ENCODE assay signal across 10 mouse cellular contexts in genomic region chr1:180956973-180957381, GRCm38 (mm10). TPM values are rescaled to one million over a fixed set of nuclear protein-coding genes. Genes with fewer than 3 reads are reported as not detected.
DNase-seq lines count a peak whose midpoint lies in the region; ATAC-seq lines count a peak whose summit lies in the region.
"Had no signal": no experiment of that assay in that cellular context is flagged by ENCODE, and none has a peak within 500 bp of the region (broad histone marks: within the 10 kb centered on the region; RNA-seq: fewer than 3 reads in every experiment).

No protein-coding gene starts in this region.

- H3K4me3 ChIP-seq in limb, embryonic 15.5 days = no peak overlapping the region
- H3K4me3 ChIP-seq in limb, embryonic 10.5 days = no peak overlapping the region
- no peak overlapping the region for H3K4me3 ChIP-seq in liver, embryonic 11.5 days (ENCODE audit: low read depth, low read length)
- no peak overlapping the region for H3K4me3 ChIP-seq in stomach, embryonic 15.5 days (replicated peaks)
- no peak overlapping the region for H3K4me3 ChIP-seq in hindbrain, embryonic 11.5 days (ENCODE audit: low read depth, low read length)
- H3K4me3 ChIP-seq: embryonic facial prominence, embryonic 15.5 days; hindbrain, embryonic 13.5 days had no signal

- H3K27ac ChIP-seq in limb, embryonic 15.5 days = no peak overlapping the region
- no peak overlapping the region for H3K27ac ChIP-seq in limb, embryonic 10.5 days
- H3K27ac ChIP-seq in liver, embryonic 11.5 days (ENCODE audit: low read depth, low read length) = no peak overlapping the region; the same call in 1 of the 2 replicates
- H3K27ac ChIP-seq in stomach, embryonic 15.5 days = no peak overlapping the region
- H3K27ac ChIP-seq in hindbrain, embryonic 11.5 days (ENCODE audit: low read depth, low read length) = no peak overlapping the region
- H3K27ac ChIP-seq: embryonic facial prominence, embryonic 15.5 days; hindbrain, embryonic 13.5 days had no signal

- peaks cover 88% of the 10 kb centered on the region for H3K36me3 ChIP-seq in limb, embryonic 15.5 days
- peaks cover 5% of the 10 kb centered on the region; the same call in 1 of the 2 replicates for H3K36me3 ChIP-seq in limb, embryonic 10.5 days
- peaks cover 3% of the 10 kb centered on the region; the same call in 1 of the 2 replicates for H3K36me3 ChIP-seq in liver, embryonic 11.5 days (ENCODE audit: control insufficient read depth, insufficient read depth, low read length)
- H3K36me3 ChIP-seq in stomach, embryonic 15.5 days = peaks cover 11% of the 10 kb centered on the region
- no peaks in the 10 kb centered on the region for H3K36me3 ChIP-seq in hindbrain, embryonic 11.5 days (ENCODE audit: control insufficient read depth, insufficient read depth, low read length)
- H3K36me3 ChIP-seq: hindbrain, embryonic 13.5 days had no signal

- no peaks in the 10 kb centered on the region for H3K9me3 ChIP-seq in limb, embryonic 15.5 days
- H3K9me3 ChIP-seq in limb, embryonic 10.5 days (replicated peaks) = no peaks in the 10 kb centered on the region
- no peaks in the 10 kb centered on the region for H3K9me3 ChIP-seq in liver, embryonic 11.5 days (ENCODE audit: control insufficient read depth, low read length)
- no peaks in the 10 kb centered on the region for H3K9me3 ChIP-seq in stomach, embryonic 15.5 days
- H3K9me3 ChIP-seq in hindbrain, embryonic 11.5 days (ENCODE audit: control insufficient read depth, low read length) = no peaks in the 10 kb centered on the region
- H3K9me3 ChIP-seq: embryonic facial prominence, embryonic 15.5 days; hindbrain, embryonic 13.5 days had no signal

- 0 out of 2 replicates have a peak, but pooled peaks have one; percentile 22 for ATAC-seq in limb, embryonic 15.5 days (ENCODE audit: insufficient number of reproducible peaks, low FRiP score, low TSS enrichment, low read depth)
- peak; percentile 71 for ATAC-seq in liver, embryonic 11.5 days (replicated peaks; ENCODE audit: low FRiP score)
- ATAC-seq in stomach, embryonic 15.5 days (ENCODE audit: insufficient read depth, low FRiP score, low read depth) = peak; percentile 20; the same call in 1 of the 2 replicates
- ATAC-seq in hindbrain, embryonic 11.5 days (ENCODE audit: low FRiP score) = no peak

- WGBS in limb, embryonic 15.5 days = 81% methylated on average over 8 of the region's 8 CpGs
- WGBS in limb, embryonic 10.5 days = 89% methylated on average over 8 of the region's 8 CpGs
- WGBS in liver, embryonic 11.5 days = 52% methylated on average over 8 of the region's 8 CpGs
- WGBS in stomach, embryonic 15.5 days = 66% methylated on average over 8 of the region's 8 CpGs
- WGBS in hindbrain, embryonic 11.5 days = 80% methylated on average over 8 of the region's 8 CpGs

- no peak overlapping the region for H3K4me2 ChIP-seq in limb, embryonic 15.5 days
- no peak overlapping the region for H3K4me2 ChIP-seq in liver, embryonic 11.5 days
- no peak overlapping the region for H3K4me2 ChIP-seq in stomach, embryonic 15.5 days
- H3K4me2 ChIP-seq in hindbrain, embryonic 11.5 days (replicated peaks; ENCODE audit: low read depth, low read length) = no peak overlapping the region
- H3K4me2 ChIP-seq: embryonic facial prominence, embryonic 15.5 days; hindbrain, embryonic 13.5 days had no signal

- H3K4me1 ChIP-seq in limb, embryonic 15.5 days = 0 out of 2 replicates have a peak, but pooled peaks cover 3% of the 10 kb centered on the region
- peaks cover 9% of the 10 kb centered on the region for H3K4me1 ChIP-seq in limb, embryonic 10.5 days
- H3K4me1 ChIP-seq in liver, embryonic 11.5 days (replicated peaks; ENCODE audit: control insufficient read depth, insufficient read depth, low read length) = 0 out of 2 replicates have a peak, but pooled peaks cover 4% of the 10 kb centered on the region
- H3K4me1 ChIP-seq in stomach, embryonic 15.5 days = 0 out of 2 replicates have a peak, but pooled peaks cover 3% of the 10 kb centered on the region
- no peaks in the 10 kb centered on the region for H3K4me1 ChIP-seq in hindbrain, embryonic 11.5 days (replicated peaks; ENCODE audit: control insufficient read depth, insufficient read depth, low read length)
- H3K4me1 ChIP-seq: hindbrain, embryonic 13.5 days had no signal

- no peak for DNase-seq in limb, embryonic 10.5 days (ENCODE audit: low spot score)
- DNase-seq in heart, postnatal 4 days = peak; percentile 39
- DNase-seq in liver, embryonic 11.5 days (ENCODE audit: low spot score) = no peak
- no peak for DNase-seq in hindbrain, embryonic 11.5 days (ENCODE audit: low spot score)
- no peak for DNase-seq in right cerebral cortex, postnatal 25 days
- DNase-seq in frontal cortex, postnatal 25 days (ENCODE audit: low spot score in 2 of 2) = no peak

- H3K9ac ChIP-seq in limb, embryonic 15.5 days = no peak overlapping the region
- H3K9ac ChIP-seq in liver, embryonic 11.5 days (ENCODE audit: low read depth, low read length) = no peak overlapping the region
- no peak overlapping the region for H3K9ac ChIP-seq in stomach, embryonic 15.5 days
- no peak overlapping the region for H3K9ac ChIP-seq in hindbrain, embryonic 11.5 days (ENCODE audit: low read depth, low read length)
- H3K9ac ChIP-seq: embryonic facial prominence, embryonic 15.5 days; hindbrain, embryonic 13.5 days had no signal

- no peaks in the 10 kb centered on the region for H3K27me3 ChIP-seq in limb, embryonic 15.5 days
- no peaks in the 10 kb centered on the region for H3K27me3 ChIP-seq in limb, embryonic 10.5 days (ENCODE audit: low read depth, poor library complexity, severe bottlenecking)
- H3K27me3 ChIP-seq in liver, embryonic 11.5 days (replicated peaks; ENCODE audit: control insufficient read depth, insufficient read depth, low read length) = no peaks in the 10 kb centered on the region
- no peaks in the 10 kb centered on the region for H3K27me3 ChIP-seq in stomach, embryonic 15.5 days (replicated peaks)
- H3K27me3 ChIP-seq in hindbrain, embryonic 11.5 days (ENCODE audit: control insufficient read depth, insufficient read depth, low read length) = no peaks in the 10 kb centered on the region
- H3K27me3 ChIP-seq: embryonic facial prominence, embryonic 15.5 days; hindbrain, embryonic 13.5 days had no signal

RNA-seq across cellular contexts. Expression of gene Tmem63a, which starts 14.8 kb away (rescaled TPM):
- polyA plus RNA-seq in limb, embryonic 15.5 days (2015; fragmentation: Nextera tagmentation; extraction: Ambion mirVana) = 26.9 and 28.2 TPM in 2 replicates
- polyA plus RNA-seq in limb, embryonic 10.5 days (2016; fragmentation: Nextera tagmentation; extraction: Ambion mirVana) = 2.9 and 6.2 TPM in 2 replicates
- total RNA-seq in heart, postnatal 4 days (2021) = 10 to 100 TPM; 17.7 to 18.0 TPM
- 7.8 and 8.3 TPM in 2 replicates for polyA plus RNA-seq in liver, embryonic 11.5 days (2014; fragmentation: Nextera tagmentation; extraction: Ambion mirVana)
- 20.9 and 23.0 TPM in 2 replicates for polyA plus RNA-seq in stomach, embryonic 15.5 days (2015; fragmentation: Nextera tagmentation; extraction: Ambion mirVana)
- polyA plus RNA-seq in hindbrain, embryonic 11.5 days (2014; fragmentation: Nextera tagmentation; extraction: Ambion mirVana) = 3.0 and 3.4 TPM in 2 replicates

RNA-seq across cellular contexts. Expression of gene Lefty1, which starts 22.2 kb away (rescaled TPM):
- 3.8 and 4.0 TPM in 2 replicates for polyA plus RNA-seq in limb, embryonic 15.5 days (2015; fragmentation: Nextera tagmentation; extraction: Ambion mirVana)
- polyA plus RNA-seq in limb, embryonic 10.5 days (2016; fragmentation: Nextera tagmentation; extraction: Ambion mirVana) = 0.23 and 0.33 TPM in 2 replicates
- total RNA-seq in heart, postnatal 4 days (2021) = under 1 TPM; 0.48 to 0.79 TPM
- polyA plus RNA-seq in liver, embryonic 11.5 days (2014; fragmentation: Nextera tagmentation; extraction: Ambion mirVana) = 7.3 and 9.5 TPM in 2 replicates
- polyA plus RNA-seq in stomach, embryonic 15.5 days (2015; fragmentation: Nextera tagmentation; extraction: Ambion mirVana) = 3.2 and 3.7 TPM in 2 replicates
- polyA plus RNA-seq in hindbrain, embryonic 11.5 days (2014; fragmentation: Nextera tagmentation; extraction: Ambion mirVana) = 0.39 and 0.90 TPM in 2 replicates

RNA-seq across cellular contexts. Expression of gene Pycr2, which starts 52.9 kb away (rescaled TPM):
- polyA plus RNA-seq in limb, embryonic 15.5 days (2015; fragmentation: Nextera tagmentation; extraction: Ambion mirVana) = 93.9 and 102 TPM in 2 replicates
- 163 and 166 TPM in 2 replicates for polyA plus RNA-seq in limb, embryonic 10.5 days (2016; fragmentation: Nextera tagmentation; extraction: Ambion mirVana)
- 10 to 100 TPM; 16.1 to 18.8 TPM for total RNA-seq in heart, postnatal 4 days (2021)
- polyA plus RNA-seq in liver, embryonic 11.5 days (2014; fragmentation: Nextera tagmentation; extraction: Ambion mirVana) = 162 and 171 TPM in 2 replicates
- 101 and 109 TPM in 2 replicates for polyA plus RNA-seq in stomach, embryonic 15.5 days (2015; fragmentation: Nextera tagmentation; extraction: Ambion mirVana)
- polyA plus RNA-seq in hindbrain, embryonic 11.5 days (2014; fragmentation: Nextera tagmentation; extraction: Ambion mirVana) = 81.2 and 88.5 TPM in 2 replicates
